Mouse (Mus musculus) heart, adult 2 months (tissue): ENCODE data around the gene Acly. TPM values are rescaled to one million over a fixed set of nuclear protein-coding genes. Genes with fewer than 3 reads are reported as not detected.

Experiments
- DNase-seq, 2 experiments: peaks; one replicate each; pipeline ENCODE4 v3.0.0; 2021
- H3K27ac ChIP-seq: fragments of 200-600 bp; 2 replicates; pipeline ENCODE4 v1.8.1; 2022
- H3K27me3 ChIP-seq: fragments of 200-500 bp; 2 replicates; pipeline ENCODE4 v1.6.1; 2012; ENCODE audit warnings: mild to moderate bottlenecking, low read length, inconsistent platforms, mixed read lengths; ENCODE audit not compliant: control insufficient read depth, insufficient read depth
- H3K36me3 ChIP-seq: fragments of 200-500 bp; 2 replicates; pipeline ENCODE4 v1.6.1; 2012; ENCODE audit warnings: low read length, inconsistent platforms; ENCODE audit not compliant: control insufficient read depth, insufficient read depth
- H3K4me1 ChIP-seq: fragments of 200-500 bp; 2 replicates; pipeline ENCODE4 v1.6.1; 2011; ENCODE audit warnings: low read length; ENCODE audit not compliant: control insufficient read depth, insufficient read depth
- H3K4me3 ChIP-seq: fragments of 200-600 bp; 2 replicates; pipeline ENCODE4 v1.8.1; 2022
- H3K79me2 ChIP-seq: fragments of 200-500 bp; replicated peaks from 2 replicates; pipeline ENCODE4 v1.6.1; 2012; ENCODE audit warnings: mild to moderate bottlenecking, inconsistent platforms, low read length, moderate library complexity, mixed read lengths; ENCODE audit not compliant: control insufficient read depth, insufficient read depth
- H3K9ac ChIP-seq: fragments of 200-500 bp; 2 replicates; pipeline ENCODE4 v1.6.1; 2012; ENCODE audit warnings: low read depth, mild to moderate bottlenecking, control low read depth, inconsistent platforms, low read length, mixed read lengths
- CTCF ChIP-seq: fragments of 200-600 bp; IDR thresholded peaks from 2 replicates; pipeline ENCODE4 v1.8.1; 2022; ENCODE audit warnings: antibody characterized with exemption, mild to moderate bottlenecking, moderate library complexity
- EP300 ChIP-seq: fragments of 200-500 bp; IDR thresholded peaks from 2 replicates; pipeline ENCODE4 v1.6.1; 2011; ENCODE audit warnings: low read depth, low read length, control low read depth; ENCODE audit not compliant: insufficient read depth
- POLR2A ChIP-seq: fragments of 200-500 bp; IDR thresholded peaks from 2 replicates; pipeline ENCODE4 v1.6.1; 2011; ENCODE audit warnings: mild to moderate bottlenecking, low read depth, low read length, control low read depth; ENCODE audit not compliant: insufficient read depth
- WGBS: fragments of 180-500 bp; shearing (Covaris S2); methylation state at CpG from one replicate; pipeline ENCODE4 v1.1.7; 2018; 5-methylcytosine and 5-hydroxymethylcytosine counted together
- intact Hi-C: fragments of 180-260 bp; cut with DNase I; formaldehyde crosslinking; loops from one replicate; pipeline ENCODE4 v1.15.1; 2025
- polyA plus RNA-seq: library from polyadenylated mRNA; depleted of rRNA; stranded (reverse); fragments of >200 nt; gene quantifications from 2 replicates; pipeline ENCODE4 v1.2.3, GENCODE M21; 2012
- total RNA-seq, 2 experiments: library from RNA; stranded (reverse); gene quantifications; 2 replicates each; pipeline ENCODE4 v1.2.3; 2021

The Acly gene
- total and polyA plus RNA-seq, 3 experiments, result 25.5 to 74.7 (median 34.6) TPM

DNA sequence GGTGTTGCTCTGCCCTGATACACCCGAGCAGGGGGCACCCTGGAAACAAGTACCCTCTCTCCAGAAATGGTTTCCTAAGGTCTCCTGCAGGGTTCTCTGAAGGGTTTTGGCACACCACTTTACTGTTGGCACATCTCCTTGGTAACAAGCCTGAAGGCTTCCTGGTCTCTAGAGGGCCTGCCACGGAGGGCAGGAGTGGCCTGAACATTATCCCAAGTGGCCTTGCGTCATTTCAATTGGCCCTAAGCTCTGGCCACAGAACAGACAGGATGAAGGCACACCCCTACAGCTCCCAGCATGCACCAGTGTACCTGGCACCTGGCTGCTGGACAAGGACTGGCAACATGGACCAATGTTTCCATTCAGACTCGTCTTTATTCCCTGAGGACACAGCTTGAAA lies 25.0 kb upstream of the Acly start:
- Histone ChIP-seq H3K4me3 (no peak overlapping the region), H3K36me3 (no peaks in the 10 kb centered on the region), H3K27me3 (no peaks in the 10 kb centered on the region), H3K27ac (no peak overlapping the region), H3K9ac (no peak overlapping the region), H3K79me2 (no peaks in the 10 kb centered on the region), H3K4me1 (no peaks in the 10 kb centered on the region; the same call in 1 of the 2 replicates)
- TF ChIP-seq EP300, result no peak
- no peak for TF ChIP-seq CTCF
- no peak for TF ChIP-seq POLR2A
- intact Hi-C loops, result no loop called here
- 68% methylated on average over 4 of the region's 4 CpGs for WGBS
- no peak for DNase-seq

DNA sequence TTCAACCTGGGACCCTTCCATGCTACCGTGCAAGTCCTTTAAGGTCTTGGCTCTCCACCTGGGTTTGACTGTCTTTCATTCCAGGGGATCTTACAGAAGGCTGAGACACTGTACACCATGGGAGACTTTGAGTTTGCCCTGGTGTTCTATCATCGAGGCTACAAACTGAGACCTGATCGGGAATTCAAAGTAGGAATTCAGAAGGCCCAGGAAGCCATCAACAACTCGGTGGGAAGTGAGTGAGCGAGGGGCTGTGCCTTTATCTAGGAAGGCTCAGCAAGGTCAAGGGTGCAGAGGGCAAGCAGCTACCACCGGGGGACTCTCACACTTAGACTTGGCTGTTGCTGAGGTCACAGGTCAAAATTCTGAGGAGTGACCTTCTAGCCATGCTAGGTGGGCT lies 22.3 kb upstream of the Acly start:
- Histone ChIP-seq H3K4me1 (peaks cover 3% of the 10 kb centered on the region), H3K4me3 (no peak overlapping the region), H3K36me3 (no peaks in the 10 kb centered on the region), H3K27me3 (no peaks in the 10 kb centered on the region), H3K9ac (no peak overlapping the region), H3K79me2 (no peaks in the 10 kb centered on the region), H3K27ac (no peak overlapping the region)
- DNase-seq, result no peak
- intact Hi-C loops, result no loop called here
- TF ChIP-seq POLR2A, result no peak
- no peak for TF ChIP-seq EP300
- TF ChIP-seq CTCF, result no peak
- WGBS, result 64% methylated on average over 6 of the region's 6 CpGs

DNA sequence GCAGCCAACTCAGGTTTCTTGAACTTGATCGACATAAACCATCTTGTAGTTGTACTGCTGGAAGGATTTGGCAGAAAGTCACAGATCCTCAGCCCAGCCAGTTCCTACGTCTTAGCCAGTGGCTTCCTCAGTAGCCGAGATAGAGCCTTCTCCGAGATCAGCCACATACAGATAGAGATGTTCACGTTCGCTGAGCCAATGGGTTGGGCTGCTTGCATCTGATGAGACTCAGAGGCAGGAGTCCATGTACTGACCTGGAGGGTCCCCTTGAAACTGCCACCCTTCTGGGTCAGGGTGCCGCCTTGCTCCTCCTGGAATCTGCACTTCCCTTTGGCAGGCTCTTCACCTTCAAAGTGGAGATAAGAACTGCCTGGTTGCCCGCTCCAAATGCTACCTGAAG lies 21.7 kb upstream of the Acly start:
- no peaks in the 10 kb centered on the region for H3K79me2 ChIP-seq
- intact Hi-C loops, result no loop called here

GRCm38 (mm10) chr11:100548141-100548540 lies 20.3 kb upstream of the Acly start:
- no peak overlapping the region for H3K9ac ChIP-seq
- DNase-seq, result no peak
- WGBS, result 55% methylated on average over 6 of the region's 6 CpGs
- H3K27ac ChIP-seq, result no peak overlapping the region
- H3K4me1 ChIP-seq, result peaks cover 3% of the 10 kb centered on the region
- no peaks in the 10 kb centered on the region for H3K27me3 ChIP-seq
- H3K36me3 ChIP-seq, result no peaks in the 10 kb centered on the region
- TF ChIP-seq CTCF, result no peak
- TF ChIP-seq EP300, result no peak
- no peak for TF ChIP-seq POLR2A
- intact Hi-C loops, result no loop called here
- no peak overlapping the region for H3K4me3 ChIP-seq
- H3K79me2 ChIP-seq, result no peaks in the 10 kb centered on the region

More for the DNA sequence above, 21.7 kb upstream of the Acly start:
- 74% methylated on average over 8 of the region's 8 CpGs for WGBS
- Histone ChIP-seq H3K9ac (no peak overlapping the region), H3K36me3 (no peaks in the 10 kb centered on the region), H3K27ac (no peak overlapping the region), H3K4me1 (peaks cover 3% of the 10 kb centered on the region), H3K27me3 (no peaks in the 10 kb centered on the region), H3K4me3 (no peak overlapping the region)
- no peak for TF ChIP-seq EP300
- TF ChIP-seq POLR2A, result no peak
- TF ChIP-seq CTCF, result no peak
- no peak for DNase-seq

DNA sequence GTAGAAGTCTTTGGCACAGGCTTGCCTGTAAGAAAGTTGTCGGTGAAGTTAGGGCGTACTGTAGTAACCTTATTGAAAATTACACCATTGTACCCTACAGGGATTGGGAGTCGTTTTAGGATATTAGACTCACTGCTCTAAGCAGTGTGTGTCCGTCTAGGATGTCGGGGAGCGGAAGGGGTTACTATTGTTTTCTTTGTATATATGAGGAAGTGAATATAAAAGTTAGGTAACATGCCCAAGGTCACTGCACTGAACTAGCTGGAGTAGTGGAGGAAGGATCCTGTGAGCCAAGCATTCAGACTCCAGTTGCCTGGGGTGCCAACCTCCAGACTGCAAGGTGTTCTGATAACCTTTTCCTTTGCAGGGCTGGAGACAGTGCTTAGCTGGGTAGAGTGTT lies 19.2 kb upstream of the Acly start:
- TF ChIP-seq POLR2A (no peak), CTCF (no peak), EP300 (no peak)
- DNase-seq, result no peak
- peaks cover 3% of the 10 kb centered on the region for H3K4me1 ChIP-seq
- H3K36me3 ChIP-seq, result no peaks in the 10 kb centered on the region
- 71% methylated on average over 6 of the region's 6 CpGs for WGBS
- intact Hi-C loops, result no loop called here
- no peak overlapping the region for H3K27ac ChIP-seq
- no peaks in the 10 kb centered on the region for H3K79me2 ChIP-seq
- no peaks in the 10 kb centered on the region for H3K27me3 ChIP-seq
- H3K4me3 ChIP-seq, result no peak overlapping the region
- no peak overlapping the region for H3K9ac ChIP-seq

- TF ChIP-seq EP300, result no peak
- TF ChIP-seq CTCF, result no peak
- no peak for TF ChIP-seq POLR2A
- H3K36me3 ChIP-seq, result no peaks in the 10 kb centered on the region
- peak overlapping the region; percentile 47 for H3K9ac ChIP-seq
- no peaks in the 10 kb centered on the region for H3K79me2 ChIP-seq
- DNase-seq, result no peak
- WGBS, result 28% methylated on average over 7 of the region's 7 CpGs
- H3K27me3 ChIP-seq, result no peaks in the 10 kb centered on the region
- H3K4me1 ChIP-seq, result peaks cover 3% of the 10 kb centered on the region
- H3K4me3 ChIP-seq, result peak overlapping the region; percentile 33
- peak overlapping the region; percentile 60; the same call in 1 of the 2 replicates for H3K27ac ChIP-seq
- intact Hi-C loops, result no loop called here
These were observed 17.9 kb upstream of the Acly start for GRCm38 (mm10) chr11:100545746-100546085.
